Mouse (Mus musculus): ENCODE results near the gene Cd52. TPM values are rescaled to one million over a fixed set of nuclear protein-coding genes. Genes with fewer than 3 reads are reported as not detected.

The Cd52 gene
- polyA plus RNA-seq, 1 experiment from 2014 or later: 24.6 TPM

GRCm38 (mm10) chr4:134041317-134042123 lies 53.4 kb downstream of the Cd52 start:
- WGBS (ENCODE audit: insufficient replicate concordance): 15% methylated on average over 9 of the region's 9 CpGs
- no peaks in the 10 kb centered on the region for H3K9me3 ChIP-seq (replicated peaks)

GRCm38 (mm10) chr4:134035953-134036352 lies 58.9 kb downstream of the Cd52 start:
- no peaks in the 10 kb centered on the region for H3K4me1 ChIP-seq (replicated peaks)
- H3K4me3 ChIP-seq (replicated peaks): no peak overlapping the region
- peak; percentile 36 for DNase-seq
- 0 out of 2 replicates have a peak, but pooled peaks have one; percentile 12 for ATAC-seq (ENCODE audit: low read depth)
- no peak overlapping the region for H3K9ac ChIP-seq
- no peak overlapping the region; the same call in 1 of the 2 replicates for H3K4me2 ChIP-seq
- H3K36me3 ChIP-seq: no peaks in the 10 kb centered on the region
- WGBS (ENCODE audit: insufficient replicate concordance): 5% methylated on average over 16 of the region's 16 CpGs
- no peaks in the 10 kb centered on the region for H3K9me3 ChIP-seq (replicated peaks)
- H3K27me3 ChIP-seq: 0 out of 2 replicates have a peak, but pooled peaks cover 4% of the 10 kb centered on the region
- H3K27ac ChIP-seq: no peak overlapping the region

More at GRCm38 (mm10) chr4:134041317-134042123, 53.4 kb downstream of the Cd52 start:
- H3K27me3 ChIP-seq: 0 out of 2 replicates have a peak, but pooled peaks cover 4% of the 10 kb centered on the region
- no peak for ATAC-seq (ENCODE audit: low read depth)
- H3K27ac ChIP-seq: no peak overlapping the region
- DNase-seq: no peak
- H3K4me2 ChIP-seq: no peak overlapping the region
- peaks cover 3% of the 10 kb centered on the region for H3K4me1 ChIP-seq (replicated peaks)
- no peak overlapping the region for H3K9ac ChIP-seq
- no peaks in the 10 kb centered on the region for H3K36me3 ChIP-seq
- no peak overlapping the region for H3K4me3 ChIP-seq (replicated peaks)

Other genes with a start within 250 kb of the Cd52 start
- 50.3 and 54.2 TPM in 2 replicates for gene Rps6ka1, start 207.3 kb downstream of the Cd52 start, polyA plus RNA-seq (2015; fragmentation: Nextera tagmentation; extraction: Ambion mirVana)
- 779 and 917 TPM in 2 replicates for gene Hmgn2, start 126.4 kb downstream of the Cd52 start, polyA plus RNA-seq (2015; fragmentation: Nextera tagmentation; extraction: Ambion mirVana)
- gene Dhdds, start 94.2 kb downstream of the Cd52 start, polyA plus RNA-seq (2015; fragmentation: Nextera tagmentation; extraction: Ambion mirVana): 19.7 and 23.5 TPM in 2 replicates
- 1.8 and 2.0 TPM in 2 replicates for gene Lin28a, start 76.2 kb downstream of the Cd52 start, polyA plus RNA-seq (2015; fragmentation: Nextera tagmentation; extraction: Ambion mirVana)
- not detected in 2 replicates for gene Zfp683, start 41.2 kb downstream of the Cd52 start, polyA plus RNA-seq (2015; fragmentation: Nextera tagmentation; extraction: Ambion mirVana)
- gene Crybg2, start 34.3 kb downstream of the Cd52 start, polyA plus RNA-seq (2015; fragmentation: Nextera tagmentation; extraction: Ambion mirVana): 0.22 and 0.25 TPM in 2 replicates
- gene Ubxn11, start 7.5 kb upstream of the Cd52 start, polyA plus RNA-seq (2015; fragmentation: Nextera tagmentation; extraction: Ambion mirVana): 1.7 and 2.3 TPM in 2 replicates
- 158 and 171 TPM in 2 replicates for gene Sh3bgrl3, start 33.7 kb upstream of the Cd52 start, polyA plus RNA-seq (2015; fragmentation: Nextera tagmentation; extraction: Ambion mirVana)
- gene Cep85, start 92.0 kb upstream of the Cd52 start, polyA plus RNA-seq (2015; fragmentation: Nextera tagmentation; extraction: Ambion mirVana): 27.8 and 35.1 TPM in 2 replicates
- gene Gm7534, start 107.9 kb upstream of the Cd52 start, polyA plus RNA-seq (2015; fragmentation: Nextera tagmentation; extraction: Ambion mirVana): not detected in 2 replicates
- not detected in 2 replicates for gene Catsper4, start 132.3 kb upstream of the Cd52 start, polyA plus RNA-seq (2015; fragmentation: Nextera tagmentation; extraction: Ambion mirVana)
- gene Cnksr1, start 143.3 kb upstream of the Cd52 start, polyA plus RNA-seq (2015; fragmentation: Nextera tagmentation; extraction: Ambion mirVana): 0.05 and 0.07 TPM in 2 replicates
- 0.21 and 0.52 TPM in 2 replicates for gene E130218I03Rik, start 148.6 kb upstream of the Cd52 start, polyA plus RNA-seq (2015; fragmentation: Nextera tagmentation; extraction: Ambion mirVana)
- gene Zfp593, start 150.5 kb upstream of the Cd52 start, polyA plus RNA-seq (2015; fragmentation: Nextera tagmentation; extraction: Ambion mirVana): 10.6 and 11.3 TPM in 2 replicates
- gene Gm30191, start 151.9 kb upstream of the Cd52 start, polyA plus RNA-seq (2015; fragmentation: Nextera tagmentation; extraction: Ambion mirVana): not detected in 2 replicates
- gene Grrp1, start 159.0 kb upstream of the Cd52 start, polyA plus RNA-seq (2015; fragmentation: Nextera tagmentation; extraction: Ambion mirVana): 0.61 and 0.83 TPM in 2 replicates
- 12.3 and 15.7 TPM in 2 replicates for gene Pdik1l, start 192.8 kb upstream of the Cd52 start, polyA plus RNA-seq (2015; fragmentation: Nextera tagmentation; extraction: Ambion mirVana)
- gene Trim63, start 220.0 kb upstream of the Cd52 start, polyA plus RNA-seq (2015; fragmentation: Nextera tagmentation; extraction: Ambion mirVana): 0.14 and 0.24 TPM in 2 replicates
- gene Slc30a2, start 248.1 kb upstream of the Cd52 start, polyA plus RNA-seq (2015; fragmentation: Nextera tagmentation; extraction: Ambion mirVana): not detected in 2 replicates